Mouse (Mus musculus) lung, embryonic 14.5 days (tissue): ENCODE measurements at regions not wholly inside any gene's neighbourhood (a gene's known extent, or its start where the extent isn't known, plus 50 kb on each side); places are given as distances from the start of the nearest gene placed in this dataset. TPM values are rescaled to one million over a fixed set of nuclear protein-coding genes. Genes with fewer than 3 reads are reported as not detected.

ENCODE experiments used
- ATAC-seq: fragments of 200-750 bp; cut with Nextera tagmentation; 2 replicates; pipeline ENCODE4 v1.8.0; 2017; ENCODE audit warnings: mild to moderate bottlenecking, moderate TSS enrichment, moderate library complexity; ENCODE audit not compliant: insufficient read depth
- DNase-seq: peaks from one replicate; pipeline ENCODE4 v3.0.0-alpha.2; 2015
- H3K27ac ChIP-seq: fragments of 300-500 bp; sonication (generic); 2 replicates; pipeline ENCODE4 v1.5.1; 2014; ENCODE audit warnings: low read depth, mild to moderate bottlenecking, moderate library complexity
- H3K27me3 ChIP-seq: fragments of 300-500 bp; sonication (generic); 2 replicates; pipeline ENCODE4 v1.6.1; 2014; ENCODE audit warnings: low read length, control low read depth; ENCODE audit not compliant: insufficient read depth
- H3K36me3 ChIP-seq: fragments of 300-500 bp; sonication (generic); 2 replicates; pipeline ENCODE4 v1.6.1; 2014; ENCODE audit warnings: control low read depth; ENCODE audit not compliant: insufficient read depth
- H3K4me1 ChIP-seq: fragments of 300-500 bp; sonication (generic); 2 replicates; pipeline ENCODE4 v1.6.1; 2014; ENCODE audit warnings: antibody characterized with exemption, control low read depth; ENCODE audit not compliant: insufficient read depth
- H3K4me2 ChIP-seq: fragments of 300-500 bp; sonication (generic); 2 replicates; pipeline ENCODE4 v1.6.1; 2014; ENCODE audit warnings: mild to moderate bottlenecking
- H3K4me3 ChIP-seq: fragments of 300-500 bp; sonication (generic); 2 replicates; pipeline ENCODE4 v1.5.1; 2014; ENCODE audit warnings: low read depth, low read length
- H3K9ac ChIP-seq: fragments of 300-500 bp; sonication (generic); 2 replicates; pipeline ENCODE4 v1.6.1; 2014
- H3K9me3 ChIP-seq: fragments of 300-500 bp; sonication (generic); 2 replicates; pipeline ENCODE4 v1.6.1; 2016; ENCODE audit warnings: low read depth, low read length, control low read depth
- CTCF ChIP-seq: IDR thresholded peaks from 2 replicates; pipeline ENCODE4 v1.5.1; 2016; ENCODE audit warnings: antibody characterized with exemption, low read depth
- WGBS: fragments of 180-500 bp; shearing (Covaris S2); extraction: QIAGEN DNeasy Blood & Tissue Kit; methylation state at CpG from one replicate; pipeline ENCODE4 v1.1.7; 2014; 5-methylcytosine and 5-hydroxymethylcytosine counted together
- microRNA-seq: library from miRNA; unstranded; fragments of <30 nt; microRNA quantifications from one replicate; pipeline ENCODE4, GENCODE M21; 2016; ENCODE audit warnings: borderline number of aligned reads

- Histone ChIP-seq H3K9ac (no peak overlapping the region), H3K36me3 (no peaks in the 10 kb centered on the region), H3K9me3 (no peaks in the 10 kb centered on the region), H3K4me1 (no peaks in the 10 kb centered on the region), H3K27me3 (no peaks in the 10 kb centered on the region), H3K4me2 (no peak overlapping the region), H3K4me3 (no peak overlapping the region), H3K27ac (no peak overlapping the region)
- 85% methylated on average over 1 of the region's 1 CpGs for WGBS
- DNase-seq (no peak), ATAC-seq (no peak)
- TF ChIP-seq CTCF: no peak
These were observed 1411.5 kb upstream of the Gm8797 start for GRCm38 (mm10) chr3:4339153-4339552.

Small RNA genes lying in the stretch of these regions (microRNA-seq; reads per million reads assigned to microRNA genes)
- not detected for gene Gm23976
